Mouse (Mus musculus) neural tube, embryonic 12.5 days (tissue): ENCODE measurements around the gene Spryd4. TPM values are rescaled to one million over a fixed set of nuclear protein-coding genes. Genes with fewer than 3 reads are reported as not detected.
"Not testable (repeated sequence)": the region's sequence is repeated elsewhere in the genome, so short reads cannot be mapped to it uniquely, and the experiment has no call there.

Experiments used
- ATAC-seq: fragments of 200-750 bp; cut with Nextera tagmentation; 2 replicates; pipeline ENCODE4 v1.8.0; 2017; ENCODE audit warnings: low read depth, mild to moderate bottlenecking, moderate TSS enrichment, moderate library complexity; ENCODE audit not compliant: low FRiP score
- H3K27ac ChIP-seq: fragments of 300-500 bp; sonication (generic); 2 replicates; pipeline ENCODE4 v1.5.1; 2016
- H3K27me3 ChIP-seq: fragments of 300-500 bp; sonication (generic); replicated peaks from 2 replicates; pipeline ENCODE4 v1.6.1; 2016; ENCODE audit warnings: mild to moderate bottlenecking
- H3K36me3 ChIP-seq: fragments of 300-500 bp; sonication (generic); 2 replicates; pipeline ENCODE4 v1.6.1; 2016; ENCODE audit warnings: mild to moderate bottlenecking
- H3K4me1 ChIP-seq: fragments of 300-500 bp; sonication (generic); 2 replicates; pipeline ENCODE4 v1.6.1; 2016
- H3K4me2 ChIP-seq: fragments of 300-500 bp; sonication (generic); replicated peaks from 2 replicates; pipeline ENCODE4 v1.6.1; 2016; ENCODE audit warnings: mild to moderate bottlenecking
- H3K4me3 ChIP-seq: fragments of 300-500 bp; sonication (generic); 2 replicates; pipeline ENCODE4 v1.5.1; 2016
- H3K9ac ChIP-seq: fragments of 300-500 bp; sonication (generic); 2 replicates; pipeline ENCODE4 v1.6.1; 2016; ENCODE audit warnings: mild to moderate bottlenecking
- H3K9me3 ChIP-seq: fragments of 300-500 bp; sonication (generic); 2 replicates; pipeline ENCODE4 v1.6.1; 2016; ENCODE audit warnings: mild to moderate bottlenecking
- WGBS: fragments of 180-500 bp; shearing (Covaris S2); methylation state at CpG from one replicate; pipeline ENCODE4 v1.1.7; 2016; 5-methylcytosine and 5-hydroxymethylcytosine counted together
- polyA plus RNA-seq: library from polyadenylated mRNA; unstranded; fragments of >200 nt; fragmentation: Nextera tagmentation; extraction: Ambion mirVana; gene quantifications from 2 replicates; pipeline ENCODE4 v1.2.1, GENCODE M21; 2016

The Spryd4 gene
- polyA plus RNA-seq, 1 experiment from 2014 or later, result 21.8 TPM

GRCm38 (mm10) chr10:128221533-128222286 lies 10.1 kb upstream of the Spryd4 start:
- Histone ChIP-seq H3K36me3 (no peaks in the 10 kb centered on the region), H3K4me2 (no peak overlapping the region), H3K27ac (no peak overlapping the region), H3K9ac (no peak overlapping the region), H3K27me3 (0 out of 2 replicates have a peak, but pooled peaks cover 5% of the 10 kb centered on the region), H3K9me3 (no peaks in the 10 kb centered on the region), H3K4me3 (no peak overlapping the region), H3K4me1 (no peaks in the 10 kb centered on the region)
- WGBS, result 64% methylated on average over 16 of the region's 16 CpGs
- no peak for ATAC-seq

DNA sequence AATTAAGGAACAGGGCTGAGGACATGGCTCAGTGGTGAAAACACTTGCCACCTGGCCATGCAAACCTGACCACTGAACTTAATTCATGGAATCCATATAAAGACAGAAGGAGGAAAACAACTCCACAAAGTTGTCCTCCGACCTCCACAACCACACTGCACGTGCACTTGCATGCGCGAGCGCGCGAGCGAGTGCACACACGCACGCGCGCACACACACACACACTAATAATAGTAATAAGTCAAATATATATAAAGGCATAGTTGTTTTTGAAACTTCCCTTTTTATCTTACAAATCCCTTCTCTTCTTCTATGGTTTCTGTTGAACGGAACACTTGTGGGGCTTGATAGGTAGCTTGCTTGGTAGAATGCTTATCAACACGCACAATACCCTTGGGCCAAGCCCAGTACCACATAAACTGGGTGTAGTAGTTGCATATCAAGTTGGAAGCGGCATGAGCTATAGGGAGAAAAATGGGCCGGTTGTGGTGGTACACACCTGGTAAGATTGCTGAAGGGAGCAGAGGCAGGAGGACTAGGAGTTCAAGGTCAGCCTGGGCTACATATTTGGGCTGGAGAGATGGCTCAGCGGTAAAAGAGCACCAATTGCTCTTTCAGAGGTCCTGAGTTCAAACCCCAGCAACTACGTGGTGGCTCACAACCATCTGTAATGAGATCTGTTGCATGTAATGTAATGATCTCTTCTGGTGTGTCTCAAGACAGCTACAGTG lies 6.9 kb upstream of the Spryd4 start:
- Histone ChIP-seq H3K27ac (no peak overlapping the region), H3K9me3 (no peaks in the 10 kb centered on the region), H3K4me3 (no peak overlapping the region), H3K4me2 (no peak overlapping the region), H3K27me3 (no peaks in the 10 kb centered on the region; the same call in 1 of the 2 replicates), H3K9ac (no peak overlapping the region), H3K36me3 (no peaks in the 10 kb centered on the region), H3K4me1 (no peaks in the 10 kb centered on the region)
- WGBS, result 94% methylated on average over 18 of the region's 18 CpGs
- ATAC-seq, result no peak

GRCm38 (mm10) chr10:128214981-128215380 lies 3.4 kb upstream of the Spryd4 start:
- no peaks in the 10 kb centered on the region for H3K9me3 ChIP-seq
- no peak overlapping the region for H3K27ac ChIP-seq
- no peak for ATAC-seq
- peaks cover 12% of the 10 kb centered on the region for H3K4me1 ChIP-seq
- no peak overlapping the region for H3K9ac ChIP-seq
- H3K4me3 ChIP-seq, result no peak overlapping the region
- H3K36me3 ChIP-seq, result no peaks in the 10 kb centered on the region
- 92% methylated on average over 5 of the region's 5 CpGs for WGBS
- no peak overlapping the region for H3K4me2 ChIP-seq
- no peaks in the 10 kb centered on the region; the same call in 1 of the 2 replicates for H3K27me3 ChIP-seq

- H3K27ac ChIP-seq, H3K4me2 ChIP-seq, ATAC-seq, H3K9me3 ChIP-seq, H3K36me3 ChIP-seq, H3K4me3 ChIP-seq, H3K27me3 ChIP-seq, H3K9ac ChIP-seq: not testable (repeated sequence)
- H3K4me1 ChIP-seq, result peaks cover 12% of the 10 kb centered on the region
- WGBS, result 89% methylated on average over 4 of the region's 4 CpGs
Measured at GRCm38 (mm10) chr10:128214112-128214511, 2.5 kb upstream of the Spryd4 start.

DNA sequence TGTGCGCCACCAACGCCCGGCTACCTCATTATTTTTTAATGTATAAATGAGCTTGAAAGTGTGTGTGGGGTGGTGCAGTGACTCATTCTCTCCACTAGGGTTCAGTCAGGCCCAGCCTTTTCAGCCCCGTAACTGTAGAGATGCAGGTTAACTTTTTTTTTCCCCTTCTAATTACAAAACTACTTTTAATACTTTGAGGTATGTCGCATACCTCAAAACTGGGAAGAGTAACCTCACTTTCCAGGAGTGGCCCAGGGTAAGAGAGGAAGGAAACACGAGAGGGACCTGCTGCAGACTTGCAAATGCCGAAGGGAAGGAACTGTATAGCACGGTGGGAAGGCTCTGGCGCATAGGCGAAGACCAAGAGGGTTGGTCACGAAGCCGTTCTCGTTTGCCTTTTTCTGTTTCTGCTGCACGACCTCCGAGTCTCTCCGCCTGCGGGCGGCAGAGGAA lies 1.3 kb upstream of the Spryd4 start:
- Histone ChIP-seq H3K4me3 (no peak overlapping the region), H3K4me2 (peak overlapping the region; percentile 55), H3K9ac (no peak overlapping the region), H3K27me3 (no peaks in the 10 kb centered on the region; the same call in 1 of the 2 replicates), H3K36me3 (no peaks in the 10 kb centered on the region), H3K4me1 (peaks cover 12% of the 10 kb centered on the region), H3K9me3 (no peaks in the 10 kb centered on the region), H3K27ac (no peak overlapping the region)
- peak; percentile 6; the same call in 1 of the 2 replicates for ATAC-seq
- 2% methylated on average over 18 of the region's 18 CpGs for WGBS

DNA sequence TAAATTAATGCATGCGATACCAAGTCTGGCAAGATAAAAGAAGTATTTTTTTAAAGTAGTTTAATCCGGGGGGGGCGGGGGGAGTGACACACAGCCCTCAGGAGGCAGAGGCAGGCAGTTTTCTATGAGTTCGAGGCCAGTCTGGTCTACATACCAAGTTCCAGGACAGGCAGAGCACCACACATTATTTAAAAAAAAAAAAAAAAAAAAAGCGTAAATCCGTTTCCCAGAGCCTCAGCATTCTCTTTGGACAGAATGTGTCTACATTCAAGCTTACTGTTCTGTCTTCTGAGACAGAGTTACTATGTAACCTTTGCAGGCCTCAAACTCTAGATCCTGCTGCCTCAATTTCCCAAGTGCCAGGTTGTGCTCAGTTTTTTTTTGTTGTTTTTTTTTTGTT lies 541 bp upstream of the Spryd4 start:
- no peak overlapping the region for H3K27ac ChIP-seq
- H3K4me3 ChIP-seq, result peak overlapping the region; percentile 45; the same call in 1 of the 2 replicates
- peaks cover 12% of the 10 kb centered on the region for H3K4me1 ChIP-seq
- H3K36me3 ChIP-seq, result no peaks in the 10 kb centered on the region
- no peak overlapping the region for H3K9ac ChIP-seq
- H3K4me2 ChIP-seq, result peak overlapping the region; percentile 70
- peak; percentile 8; the same call in 1 of the 2 replicates for ATAC-seq
- H3K27me3 ChIP-seq, result no peaks in the 10 kb centered on the region; the same call in 1 of the 2 replicates
- H3K9me3 ChIP-seq, result no peaks in the 10 kb centered on the region
- WGBS, result 47% methylated on average over 6 of the region's 6 CpGs

DNA sequence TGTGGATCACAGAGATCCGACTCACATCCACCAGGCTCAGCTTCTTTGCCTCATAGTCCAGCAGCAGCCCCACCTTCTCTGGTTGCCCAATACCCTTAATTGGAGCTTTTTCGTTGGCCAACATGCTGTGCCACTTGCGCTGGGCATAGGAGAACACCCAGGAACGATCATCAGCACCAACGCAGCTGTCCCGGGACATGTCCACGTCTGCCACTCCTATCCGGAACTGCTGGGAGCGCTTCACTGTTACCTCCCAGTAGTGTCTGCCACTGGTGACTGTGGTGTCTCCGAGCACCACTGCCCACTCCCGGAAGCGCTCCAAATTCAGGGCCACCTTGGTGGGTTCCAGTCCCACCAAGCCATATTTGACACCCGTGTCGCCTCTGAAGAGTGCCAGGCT lies 653 bp downstream of the Spryd4 start:
- WGBS, result 31% methylated on average over 14 of the region's 14 CpGs
- peak; percentile 34; the same call in 1 of the 2 replicates for ATAC-seq
- Histone ChIP-seq H3K36me3 (no peaks in the 10 kb centered on the region), H3K4me2 (peak overlapping the region; percentile 70), H3K4me1 (peaks cover 12% of the 10 kb centered on the region), H3K9me3 (no peaks in the 10 kb centered on the region), H3K4me3 (peak overlapping the region; percentile 45), H3K27ac (no peak overlapping the region), H3K27me3 (no peaks in the 10 kb centered on the region; the same call in 1 of the 2 replicates), H3K9ac (peak overlapping the region; percentile 47)

GRCm38 (mm10) chr10:128210131-128210530 lies 1.5 kb downstream of the Spryd4 start:
- Histone ChIP-seq H3K27me3 (no peaks in the 10 kb centered on the region; the same call in 1 of the 2 replicates), H3K27ac (no peak overlapping the region), H3K4me3 (no peak overlapping the region), H3K4me2 (peak overlapping the region; percentile 70), H3K36me3 (no peaks in the 10 kb centered on the region), H3K4me1 (peaks cover 12% of the 10 kb centered on the region), H3K9me3 (no peaks in the 10 kb centered on the region), H3K9ac (no peak overlapping the region)
- no peak for ATAC-seq
- WGBS, result 92% methylated on average over 2 of the region's 2 CpGs

DNA sequence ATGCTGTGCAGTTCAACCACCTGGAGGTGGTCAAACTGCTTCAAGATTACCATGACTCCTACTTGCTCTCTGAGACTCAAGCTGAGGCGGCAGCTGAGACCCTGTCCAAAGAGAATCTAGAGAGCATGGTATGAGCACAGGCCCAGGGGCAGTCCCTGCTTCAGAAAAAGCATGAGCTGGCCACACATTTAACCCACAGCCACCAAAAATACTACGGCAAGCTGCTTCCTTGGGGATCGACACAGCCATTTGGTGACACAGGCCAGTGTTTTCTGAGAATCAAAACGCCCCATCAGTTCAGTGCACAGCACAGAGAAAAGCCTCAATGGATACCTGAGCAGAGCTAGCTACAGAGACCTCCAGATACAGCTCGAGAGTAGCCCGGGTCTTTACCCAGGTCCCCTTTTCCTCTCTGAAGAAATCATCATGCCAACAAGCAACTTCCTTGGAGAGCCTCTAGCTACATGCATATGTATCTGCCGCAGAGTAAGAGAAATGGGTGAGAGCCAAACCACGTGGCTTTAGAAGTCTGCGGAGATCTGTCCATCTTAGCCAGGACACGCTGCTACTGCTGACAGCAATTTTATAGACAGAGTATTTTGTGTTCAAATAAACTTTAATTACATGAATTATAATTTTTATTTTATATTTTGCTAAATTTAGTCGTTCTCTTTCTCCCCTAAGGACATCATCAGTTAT lies 2.1 kb downstream of the Spryd4 start:
- no peaks in the 10 kb centered on the region; the same call in 1 of the 2 replicates for H3K27me3 ChIP-seq
- H3K27ac ChIP-seq, result no peak overlapping the region
- H3K4me2 ChIP-seq, result no peak overlapping the region
- H3K4me3 ChIP-seq, result no peak overlapping the region
- H3K9me3 ChIP-seq, result no peaks in the 10 kb centered on the region
- 94% methylated on average over 11 of the region's 11 CpGs for WGBS
- no peak overlapping the region for H3K9ac ChIP-seq
- no peaks in the 10 kb centered on the region for H3K36me3 ChIP-seq
- no peak for ATAC-seq
- H3K4me1 ChIP-seq, result peaks cover 12% of the 10 kb centered on the region

DNA sequence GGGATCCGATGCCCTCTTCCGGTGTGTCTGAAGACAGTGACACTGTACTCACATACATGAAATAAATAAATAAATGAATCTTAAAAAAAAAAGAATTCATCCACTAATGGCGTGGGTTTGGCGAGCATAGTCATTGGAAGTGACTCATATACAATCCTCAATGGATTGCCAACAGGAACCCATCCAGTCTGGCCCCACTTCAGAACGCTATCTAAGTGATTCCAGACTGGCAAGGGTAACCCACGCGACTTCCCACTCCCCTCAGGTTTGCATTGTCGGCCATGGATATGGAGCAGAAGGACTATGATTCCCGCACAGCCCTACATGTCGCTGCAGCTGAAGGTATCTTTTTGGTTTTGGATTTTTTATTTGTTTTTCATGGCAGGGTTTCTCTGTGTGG lies 3.3 kb downstream of the Spryd4 start:
- no peak overlapping the region for H3K9ac ChIP-seq
- no peak overlapping the region for H3K4me3 ChIP-seq
- ATAC-seq, result no peak
- WGBS, result 93% methylated on average over 10 of the region's 10 CpGs
- no peak overlapping the region for H3K4me2 ChIP-seq
- H3K4me1 ChIP-seq, result peaks cover 12% of the 10 kb centered on the region
- H3K27me3 ChIP-seq, result no peaks in the 10 kb centered on the region
- no peak overlapping the region for H3K27ac ChIP-seq
- H3K9me3 ChIP-seq, result no peaks in the 10 kb centered on the region
- no peaks in the 10 kb centered on the region for H3K36me3 ChIP-seq

DNA sequence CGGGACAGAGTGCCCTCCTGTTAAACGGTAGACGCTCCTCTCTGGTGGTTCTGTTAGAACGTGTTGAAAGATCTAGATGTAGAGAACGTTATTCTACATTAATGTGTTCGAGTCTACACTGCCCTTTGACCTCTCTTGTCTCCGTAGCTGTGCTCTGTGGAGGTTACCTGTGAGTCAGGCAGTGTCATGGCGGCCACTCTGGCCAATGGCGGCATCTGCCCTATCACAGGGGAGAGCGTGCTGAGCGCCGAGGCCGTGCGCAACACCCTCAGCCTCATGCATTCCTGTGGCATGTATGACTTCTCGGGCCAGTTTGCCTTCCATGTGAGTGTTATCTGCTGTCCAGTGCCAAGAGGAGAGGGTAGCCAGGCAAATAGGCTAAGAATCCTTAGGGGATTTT lies 6.7 kb downstream of the Spryd4 start:
- Histone ChIP-seq H3K4me3 (no peak overlapping the region), H3K4me2 (no peak overlapping the region), H3K9ac (no peak overlapping the region), H3K4me1 (no peaks in the 10 kb centered on the region), H3K27me3 (no peaks in the 10 kb centered on the region), H3K36me3 (no peaks in the 10 kb centered on the region), H3K27ac (no peak overlapping the region), H3K9me3 (no peaks in the 10 kb centered on the region)
- 95% methylated on average over 15 of the region's 15 CpGs for WGBS
- no peak for ATAC-seq

GRCm38 (mm10) chr10:128201856-128202255 lies 9.8 kb downstream of the Spryd4 start:
- ATAC-seq, result no peak
- no peak overlapping the region for H3K9ac ChIP-seq

More at GRCm38 (mm10) chr10:128201856-128202255, 9.8 kb downstream of the Spryd4 start:
- Histone ChIP-seq H3K9me3 (no peaks in the 10 kb centered on the region), H3K4me3 (no peak overlapping the region), H3K4me1 (no peaks in the 10 kb centered on the region), H3K36me3 (no peaks in the 10 kb centered on the region), H3K27me3 (peaks cover under 1% of the 10 kb centered on the region; the same call in 1 of the 2 replicates), H3K27ac (no peak overlapping the region), H3K4me2 (no peak overlapping the region)
- WGBS, result 72% methylated on average over 6 of the region's 6 CpGs
